Mouse (Mus musculus): Measurements from ENCODE around the gene Tns1. TPM values are rescaled to one million over a fixed set of nuclear protein-coding genes. Genes with fewer than 3 reads are reported as not detected.

The Tns1 gene
- polyA plus RNA-seq, 1 experiment, result 111 TPM

DNA sequence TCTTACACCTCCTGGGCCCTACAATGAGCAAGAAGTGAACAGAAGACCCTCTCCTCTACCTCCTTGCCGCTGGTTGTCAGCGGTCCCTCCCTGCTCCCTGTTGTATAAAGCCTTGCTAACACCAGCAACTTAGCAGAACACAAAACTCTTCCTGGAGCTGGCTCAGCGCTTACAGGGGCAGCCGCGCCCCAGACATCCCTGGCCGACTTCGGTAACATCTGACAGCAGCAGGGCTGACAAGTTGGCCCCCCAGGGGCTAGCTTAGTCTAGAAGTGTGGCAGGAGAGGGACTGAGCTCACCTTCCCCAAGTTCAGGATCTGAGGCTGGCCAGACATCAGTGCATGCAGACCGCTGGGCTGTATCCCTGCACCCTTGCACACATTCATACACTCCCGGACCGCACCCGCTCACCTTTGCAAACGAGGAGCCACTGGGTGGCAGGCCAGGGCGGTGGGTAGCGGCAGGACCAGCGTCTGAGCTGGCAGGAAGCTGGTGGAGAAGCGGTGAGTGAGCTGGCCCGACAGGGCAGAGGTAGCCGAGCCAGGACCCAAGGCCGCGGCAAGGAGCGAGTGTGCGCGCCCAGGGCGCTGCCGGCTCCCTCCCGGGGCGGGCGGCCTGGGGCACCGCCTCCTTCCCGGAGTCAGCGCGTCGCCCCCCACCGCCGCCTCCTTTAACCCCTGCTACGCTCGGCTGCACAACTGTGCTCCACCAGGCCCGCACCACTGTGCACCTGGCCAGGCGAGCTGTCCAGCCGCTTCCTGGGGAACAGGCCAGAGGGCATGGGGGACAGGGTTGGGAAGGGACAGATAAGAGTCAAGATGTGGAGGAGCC, 87.5 kb downstream of the Tns1 start:
- no peaks in the 10 kb centered on the region for H3K36me3 ChIP-seq (ENCODE audit: control insufficient read depth, insufficient read depth)
- TF ChIP-seq SRF (IDR thresholded peaks at IDR 0.05; ENCODE audit: control insufficient read depth, insufficient read length, low read depth), result no peak
- TF ChIP-seq TCF3 (IDR thresholded peaks at IDR 0.05; ENCODE audit: insufficient read length, low read depth), result no peak
- no peak for TF ChIP-seq POLR2AphosphoS2 (IDR thresholded peaks at IDR 0.05; ENCODE audit: insufficient read length, low read depth)
- TF ChIP-seq POLR2A (IDR thresholded peaks at IDR 0.05; ENCODE audit: insufficient read length, low read depth), result peak; percentile 40
- TF ChIP-seq CEBPB (IDR thresholded peaks at IDR 0.05; ENCODE audit: insufficient read depth, poor library complexity, severe bottlenecking), result no peak
- TF ChIP-seq MYOG (IDR thresholded peaks at IDR 0.05; ENCODE audit: control insufficient read depth in 1 of 3, insufficient read depth in 1 of 3, insufficient read length in 2 of 3, low read depth in 2 of 3), result peak in 1 of 3 experiments; percentile 39
- peak in 1 of 3 experiments; percentile 27 for TF ChIP-seq MYOD1 (IDR thresholded peaks at IDR 0.05; ENCODE audit: control insufficient read depth in 1 of 3, insufficient read length in 2 of 3, low read depth in 2 of 3)
- TF ChIP-seq MAX (IDR thresholded peaks at IDR 0.05; ENCODE audit: low read depth), result no peak
- TF ChIP-seq E2F4 (IDR thresholded peaks at IDR 0.05; ENCODE audit: insufficient read depth), result no peak
- no peak for TF ChIP-seq REST (IDR thresholded peaks at IDR 0.05; ENCODE audit: insufficient read depth, insufficient read length)
- TF ChIP-seq TCF12 (IDR thresholded peaks at IDR 0.05; ENCODE audit: insufficient read depth, poor library complexity, severe bottlenecking), result no peak
- no peak for TF ChIP-seq USF1 (IDR thresholded peaks at IDR 0.05; ENCODE audit: low read depth)
- H3K4me3 ChIP-seq, result peak overlapping the region; percentile 42
- H3ac ChIP-seq (ENCODE audit: control insufficient read depth, insufficient read length), result peak overlapping the region; percentile 29
- peak overlapping the region; percentile 86 for H3K4me2 ChIP-seq (ENCODE audit: low read depth)
- peaks cover 53% of the 10 kb centered on the region for H3K79me2 ChIP-seq (ENCODE audit: control insufficient read depth, insufficient read depth)
- H3K27me3 ChIP-seq (ENCODE audit: control insufficient read depth, insufficient read depth, insufficient read length), result no peaks in the 10 kb centered on the region

DNA sequence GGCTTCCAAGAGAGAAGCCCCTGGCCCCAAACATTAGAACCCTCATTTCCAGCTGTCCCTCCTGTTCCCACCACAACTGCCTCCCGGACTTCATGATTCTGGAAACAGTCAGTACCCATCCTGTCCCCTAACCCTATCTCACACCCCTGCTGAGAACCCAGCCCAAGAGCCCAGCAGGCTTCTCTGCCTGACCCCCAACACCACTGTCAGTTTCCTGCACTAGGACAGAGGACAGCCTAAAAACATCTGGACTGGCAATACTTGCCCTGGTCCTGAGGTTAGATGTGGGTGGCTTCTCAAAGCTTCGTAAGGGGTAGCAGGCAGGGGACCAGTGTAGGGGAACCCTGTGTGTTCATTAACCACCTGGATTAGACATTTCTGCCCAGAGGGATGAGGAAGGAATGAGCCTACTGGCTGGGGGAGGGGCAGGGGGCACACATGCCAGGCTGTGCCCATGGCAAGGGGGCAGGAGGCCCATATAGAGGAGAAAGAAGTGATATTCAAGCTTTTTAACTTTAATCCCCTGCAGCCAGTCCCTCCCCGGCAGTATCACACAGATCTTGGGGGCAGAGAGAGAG, 88.2 kb downstream of the Tns1 start:
- Histone ChIP-seq H3ac (ENCODE audit: control insufficient read depth, insufficient read length) (peak overlapping the region; percentile 29), H3K4me2 (ENCODE audit: low read depth) (peak overlapping the region; percentile 86), H3K27me3 (ENCODE audit: control insufficient read depth, insufficient read depth, insufficient read length) (no peaks in the 10 kb centered on the region), H3K79me2 (ENCODE audit: control insufficient read depth, insufficient read depth) (peaks cover 61% of the 10 kb centered on the region), H3K4me3 (peak overlapping the region; percentile 42), H3K36me3 (ENCODE audit: control insufficient read depth, insufficient read depth) (no peaks in the 10 kb centered on the region)
- TF ChIP-seq POLR2A (IDR thresholded peaks at IDR 0.05; ENCODE audit: insufficient read length, low read depth) (no peak), POLR2AphosphoS2 (IDR thresholded peaks at IDR 0.05; ENCODE audit: insufficient read length, low read depth) (no peak), TCF12 (IDR thresholded peaks at IDR 0.05; ENCODE audit: insufficient read depth, poor library complexity, severe bottlenecking) (no peak), TCF3 (IDR thresholded peaks at IDR 0.05; ENCODE audit: insufficient read length, low read depth) (no peak), REST (IDR thresholded peaks at IDR 0.05; ENCODE audit: insufficient read depth, insufficient read length) (no peak)

DNA sequence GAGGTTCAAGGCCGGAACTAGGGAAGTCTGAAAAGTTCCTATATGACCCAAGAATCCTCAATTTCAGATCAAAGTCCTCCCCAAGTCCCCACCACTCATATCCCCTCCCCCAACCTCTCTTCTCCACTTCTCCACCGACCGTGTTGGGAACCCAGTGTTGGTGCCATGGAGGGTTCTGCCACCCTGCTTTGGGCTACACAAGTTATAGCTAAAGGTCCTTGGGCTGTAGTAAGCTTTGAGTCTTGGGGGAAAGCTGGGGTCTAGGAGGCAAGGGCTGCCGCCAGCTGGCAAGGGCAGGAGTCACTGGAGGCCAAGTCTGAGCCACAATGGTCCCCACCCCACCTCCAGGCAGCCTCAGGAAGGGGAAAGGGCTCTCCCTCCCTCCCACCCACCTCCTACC, 88.8 kb downstream of the Tns1 start:
- H3ac ChIP-seq (ENCODE audit: control insufficient read depth, insufficient read length), result no peak overlapping the region
- peak overlapping the region; percentile 42 for H3K4me3 ChIP-seq
- H3K4me2 ChIP-seq (ENCODE audit: low read depth), result peak overlapping the region; percentile 86
- TF ChIP-seq E2F4 (IDR thresholded peaks at IDR 0.05; ENCODE audit: insufficient read depth), result no peak
- TF ChIP-seq TCF3 (IDR thresholded peaks at IDR 0.05; ENCODE audit: insufficient read length, low read depth), result no peak
- TF ChIP-seq USF1 (IDR thresholded peaks at IDR 0.05; ENCODE audit: low read depth), result no peak
- TF ChIP-seq TCF12 (IDR thresholded peaks at IDR 0.05; ENCODE audit: insufficient read depth, poor library complexity, severe bottlenecking), result no peak
- no peak for TF ChIP-seq POLR2AphosphoS2 (IDR thresholded peaks at IDR 0.05; ENCODE audit: insufficient read length, low read depth)
- H3K36me3 ChIP-seq (ENCODE audit: control insufficient read depth, insufficient read depth), result no peaks in the 10 kb centered on the region
- peaks cover 66% of the 10 kb centered on the region for H3K79me2 ChIP-seq (ENCODE audit: control insufficient read depth, insufficient read depth)
- no peaks in the 10 kb centered on the region for H3K27me3 ChIP-seq (ENCODE audit: control insufficient read depth, insufficient read depth, insufficient read length)

DNA sequence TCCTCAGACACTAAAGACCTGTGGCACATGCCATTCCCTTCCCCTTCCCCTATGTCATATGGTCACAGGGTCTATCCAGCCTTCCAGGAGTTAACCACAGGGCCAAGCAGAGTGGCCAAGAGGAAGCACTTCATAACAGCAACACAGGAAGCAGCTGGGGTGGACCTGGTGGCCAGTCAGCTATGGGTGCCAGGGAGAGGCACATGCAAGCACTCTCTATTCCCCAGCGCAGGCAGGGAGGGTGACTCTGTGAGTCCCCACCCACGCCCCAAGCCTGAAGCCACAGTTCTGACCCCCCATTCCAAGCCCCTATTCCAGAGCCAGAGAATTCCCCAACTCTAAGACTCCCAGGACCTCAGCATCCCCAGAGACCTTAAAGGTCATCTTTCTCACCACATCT, 89.5 kb downstream of the Tns1 start:
- H3K4me2 ChIP-seq (ENCODE audit: low read depth), result peak overlapping the region; percentile 86
- no peak overlapping the region for H3ac ChIP-seq (ENCODE audit: control insufficient read depth, insufficient read length)
- TF ChIP-seq MYOD1 (IDR thresholded peaks at IDR 0.05; ENCODE audit: control insufficient read depth in 1 of 3, insufficient read length in 2 of 3, low read depth in 2 of 3) (peak in 2 of 3 experiments; percentile 49 to 77), SRF (IDR thresholded peaks at IDR 0.05; ENCODE audit: control insufficient read depth, insufficient read length, low read depth) (no peak), TCF12 (IDR thresholded peaks at IDR 0.05; ENCODE audit: insufficient read depth, poor library complexity, severe bottlenecking) (no peak), USF1 (IDR thresholded peaks at IDR 0.05; ENCODE audit: low read depth) (no peak), E2F4 (IDR thresholded peaks at IDR 0.05; ENCODE audit: insufficient read depth) (no peak), CEBPB (IDR thresholded peaks at IDR 0.05; ENCODE audit: insufficient read depth, poor library complexity, severe bottlenecking) (no peak), MAX (IDR thresholded peaks at IDR 0.05; ENCODE audit: low read depth) (no peak), POLR2A (IDR thresholded peaks at IDR 0.05; ENCODE audit: insufficient read length, low read depth) (peak; percentile 51), POLR2AphosphoS2 (IDR thresholded peaks at IDR 0.05; ENCODE audit: insufficient read length, low read depth) (peak; percentile 47), MYOG (IDR thresholded peaks at IDR 0.05; ENCODE audit: control insufficient read depth in 1 of 3, insufficient read depth in 1 of 3, insufficient read length in 2 of 3, low read depth in 2 of 3) (peak in 2 of 3 experiments; percentile 17 to 66), TCF3 (IDR thresholded peaks at IDR 0.05; ENCODE audit: insufficient read length, low read depth) (no peak), REST (IDR thresholded peaks at IDR 0.05; ENCODE audit: insufficient read depth, insufficient read length) (no peak)
- peaks cover 72% of the 10 kb centered on the region for H3K79me2 ChIP-seq (ENCODE audit: control insufficient read depth, insufficient read depth)
- no peaks in the 10 kb centered on the region for H3K27me3 ChIP-seq (ENCODE audit: control insufficient read depth, insufficient read depth, insufficient read length)
- peak overlapping the region; percentile 42 for H3K4me3 ChIP-seq
- no peaks in the 10 kb centered on the region for H3K36me3 ChIP-seq (ENCODE audit: control insufficient read depth, insufficient read depth)
